Mouse (Mus musculus): ENCODE data around the gene Slc19a1.

Gene Slc19a1

GRCm38 (mm10) chr10:77031768-77032375 lies at the start of gene Slc19a1:
Gene Slc19a1, plus strand, starts transcription at chr10:77032241.
- DNase-seq (ENCODE audit: low read depth), result no peak

- no peak for DNase-seq (ENCODE audit: low read depth)
Measured at GRCm38 (mm10) chr10:76988586-76988985, 43.5 kb upstream of the Slc19a1 start.

GRCm38 (mm10) chr10:76992456-76992855 lies 39.6 kb upstream of the Slc19a1 start:
- DNase-seq (ENCODE audit: low read depth), result no peak

DNA sequence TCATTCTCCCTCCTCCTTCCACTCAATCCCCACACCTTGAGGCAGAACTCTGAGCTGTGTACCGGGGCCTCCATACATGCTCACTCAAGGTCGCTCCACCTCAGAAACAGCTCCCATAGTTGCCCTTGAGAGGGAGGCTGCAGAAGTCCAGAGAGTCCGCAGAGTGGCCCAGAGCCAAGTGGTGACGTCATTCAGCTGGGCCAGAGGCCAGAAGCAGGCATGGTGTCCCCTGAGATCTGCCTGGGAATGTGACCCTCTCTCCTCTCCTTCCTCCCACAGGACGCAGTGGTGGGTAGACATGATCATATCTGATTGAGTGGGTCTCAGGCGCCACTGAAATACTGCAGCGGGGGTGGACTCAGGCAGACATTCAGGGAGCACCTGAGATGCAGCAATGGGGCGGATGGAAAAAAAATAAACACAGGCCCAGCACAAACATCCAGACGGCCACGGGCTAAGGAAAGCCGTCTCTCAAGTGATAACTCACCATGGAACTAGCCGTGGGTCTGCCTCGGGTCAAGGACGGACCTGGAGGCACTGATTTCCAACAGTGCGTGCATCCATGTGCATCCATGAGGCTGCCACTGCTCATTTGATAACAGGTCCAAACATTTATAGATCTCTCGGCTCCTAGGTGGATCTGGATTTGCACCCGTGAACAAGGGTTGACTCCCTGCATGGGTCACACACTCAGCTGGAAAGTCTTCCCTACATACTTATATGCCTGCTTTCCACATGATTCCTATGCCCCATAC lies 34.1 kb upstream of the Slc19a1 start:
- DNase-seq (ENCODE audit: low read depth), result no peak

GRCm38 (mm10) chr10:77004936-77005335 lies 27.1 kb upstream of the Slc19a1 start:
- no peak for DNase-seq (ENCODE audit: low read depth)

DNA sequence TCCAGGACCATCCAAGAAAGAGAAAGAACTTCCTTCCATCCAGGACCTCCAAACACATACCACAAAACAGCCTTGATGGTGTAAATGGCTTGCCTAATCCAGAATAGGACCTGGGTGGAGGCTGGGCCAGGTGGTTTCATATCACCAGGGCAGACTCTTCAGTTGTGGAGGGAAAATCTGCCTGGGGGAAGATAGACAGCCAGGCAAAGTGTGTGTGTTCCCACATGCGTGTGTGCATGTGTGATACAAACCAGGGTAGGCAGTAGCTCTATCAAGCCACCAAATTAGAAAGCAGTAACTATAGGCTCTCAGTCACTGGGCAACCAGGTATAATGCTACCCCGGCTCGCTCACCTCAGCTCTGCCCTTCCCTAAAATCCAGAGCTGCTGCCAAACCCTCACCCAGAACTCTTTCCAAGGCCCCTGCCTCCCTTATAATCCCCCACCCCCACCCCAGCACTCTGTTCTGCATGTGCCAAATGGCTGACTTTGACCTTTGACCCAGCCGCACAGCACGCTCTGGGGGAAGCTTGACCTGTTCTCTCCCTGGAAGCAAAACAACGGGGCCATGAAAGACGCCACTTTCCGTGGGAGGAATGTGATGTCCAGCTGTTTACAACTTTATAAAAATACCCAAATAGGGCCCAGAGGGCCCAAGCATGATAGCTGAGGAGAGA lies 24.5 kb upstream of the Slc19a1 start:
- no peak for DNase-seq (ENCODE audit: low read depth)

DNA sequence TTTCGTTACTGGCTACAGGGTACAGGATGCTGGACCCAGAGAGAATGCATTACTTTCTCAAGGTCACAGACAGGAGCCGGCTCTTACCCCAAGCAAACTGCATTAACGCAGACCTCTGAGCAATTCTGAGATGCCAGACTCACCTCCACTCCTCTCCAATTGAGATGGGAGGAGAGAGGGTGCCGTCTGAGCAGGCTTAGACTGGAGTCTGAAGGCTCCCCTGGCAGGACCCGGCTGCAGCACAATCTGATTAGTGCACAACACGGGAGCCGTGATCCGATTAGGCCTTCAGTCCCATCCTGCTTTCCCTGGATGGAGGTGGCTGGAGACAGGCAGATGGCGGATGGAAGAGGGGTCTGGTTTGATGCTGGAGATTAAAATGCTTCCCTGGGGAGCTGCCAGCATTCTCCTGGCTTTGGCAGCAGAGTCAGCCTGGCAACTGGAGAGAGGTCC lies 23.9 kb upstream of the Slc19a1 start:
- DNase-seq (ENCODE audit: low read depth), result no peak

DNA sequence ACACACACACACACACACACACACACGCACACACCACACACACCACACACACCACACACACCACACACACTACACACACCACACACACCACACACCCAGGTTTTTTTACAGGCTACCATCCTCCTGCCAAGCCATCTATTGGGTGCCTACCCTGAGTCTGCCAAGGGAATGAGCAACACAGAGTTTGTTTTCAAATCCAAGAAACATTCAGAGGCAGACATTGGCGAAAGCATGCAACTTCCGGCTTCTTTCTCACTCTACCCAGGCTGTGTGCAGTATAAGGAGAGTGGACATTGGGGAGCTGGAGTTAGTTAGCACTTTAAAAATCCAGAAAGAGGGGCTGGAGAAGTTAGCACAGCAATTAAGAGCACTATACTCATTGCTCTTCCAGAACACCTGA lies 23.3 kb upstream of the Slc19a1 start:
- no peak for DNase-seq (ENCODE audit: low read depth)

- DNase-seq (ENCODE audit: low read depth), result no peak
Measured at GRCm38 (mm10) chr10:77011681-77012080, 20.4 kb upstream of the Slc19a1 start.

DNA sequence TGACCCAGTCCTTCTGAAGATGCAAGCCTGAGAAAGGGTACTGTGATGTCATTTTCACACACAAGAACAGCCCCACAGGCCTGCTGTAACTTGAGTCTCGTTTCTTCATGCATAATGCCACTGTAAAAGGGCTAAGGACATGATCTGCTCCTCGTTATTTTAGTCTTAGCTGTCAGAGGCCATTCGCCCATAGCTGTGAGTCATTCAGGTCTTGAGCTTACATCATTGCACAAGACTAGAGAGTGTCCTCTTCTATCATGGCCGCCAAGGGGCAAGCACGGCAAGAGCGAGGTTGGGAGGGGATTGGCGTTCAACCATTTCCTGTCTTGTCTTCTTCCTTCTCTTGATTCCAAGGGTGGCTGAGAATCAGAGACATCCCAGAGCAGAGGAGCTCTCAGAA lies 16.0 kb upstream of the Slc19a1 start:
- DNase-seq (ENCODE audit: low read depth), result no peak

GRCm38 (mm10) chr10:77016499-77016898 lies 15.5 kb upstream of the Slc19a1 start:
- DNase-seq (ENCODE audit: low read depth), result no peak

- no peak for DNase-seq (ENCODE audit: low read depth)
Measured at GRCm38 (mm10) chr10:77017061-77017460, 15.0 kb upstream of the Slc19a1 start.

DNA sequence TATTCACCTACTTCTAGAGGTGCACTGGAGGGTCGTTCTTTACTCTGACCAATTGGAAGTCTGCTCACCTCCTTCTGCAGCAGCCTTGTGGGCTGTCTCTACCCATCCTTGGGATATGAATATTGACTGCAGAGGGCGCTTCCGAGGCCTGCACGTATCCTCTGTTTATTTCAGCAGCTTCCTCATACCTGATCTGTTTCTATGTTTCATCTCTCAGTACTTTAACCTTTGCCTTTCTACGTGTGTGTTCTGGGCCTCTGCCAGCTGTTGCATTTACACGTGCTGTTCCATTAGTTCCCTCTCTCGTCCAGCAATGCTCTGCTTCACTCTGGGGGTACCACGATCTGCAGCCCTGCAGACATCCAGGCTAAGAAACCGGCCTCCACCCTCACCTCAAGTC lies 14.4 kb upstream of the Slc19a1 start:
- no peak for DNase-seq (ENCODE audit: low read depth)

DNA sequence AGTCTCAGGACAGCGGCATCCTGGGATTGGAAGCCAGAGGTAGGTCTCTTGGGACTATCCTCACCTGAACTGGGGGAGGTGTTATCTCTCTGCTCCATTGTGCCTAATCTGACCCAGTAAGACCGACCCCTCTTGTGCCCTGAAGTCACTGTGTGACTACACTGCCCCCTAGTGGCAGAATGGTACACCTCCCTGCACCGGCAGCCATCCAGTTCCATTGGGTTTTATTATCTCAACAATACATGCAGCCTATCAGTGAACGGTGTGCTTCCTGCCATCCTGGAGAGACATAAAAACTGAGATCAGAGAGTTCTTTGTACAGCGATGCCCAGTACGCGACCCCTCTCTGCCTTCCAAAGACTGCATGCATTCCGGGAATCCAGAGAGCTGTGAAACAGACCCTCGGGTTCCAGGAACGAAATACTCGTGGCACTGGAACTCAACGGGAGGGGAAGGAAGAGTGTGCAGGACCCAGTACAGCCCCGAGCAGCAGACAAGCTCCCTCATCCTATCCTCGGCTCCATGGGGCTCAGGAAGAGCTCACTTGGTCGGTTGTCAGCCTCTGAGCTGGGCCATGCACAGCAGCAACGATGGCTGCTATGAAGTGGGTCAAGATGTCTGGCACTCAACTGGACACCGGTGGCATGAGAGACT lies 10.5 kb upstream of the Slc19a1 start:
- DNase-seq (ENCODE audit: low read depth), result peak; percentile 70

GRCm38 (mm10) chr10:77022301-77023130 lies 9.5 kb upstream of the Slc19a1 start:
- no peak for DNase-seq (ENCODE audit: low read depth)

DNA sequence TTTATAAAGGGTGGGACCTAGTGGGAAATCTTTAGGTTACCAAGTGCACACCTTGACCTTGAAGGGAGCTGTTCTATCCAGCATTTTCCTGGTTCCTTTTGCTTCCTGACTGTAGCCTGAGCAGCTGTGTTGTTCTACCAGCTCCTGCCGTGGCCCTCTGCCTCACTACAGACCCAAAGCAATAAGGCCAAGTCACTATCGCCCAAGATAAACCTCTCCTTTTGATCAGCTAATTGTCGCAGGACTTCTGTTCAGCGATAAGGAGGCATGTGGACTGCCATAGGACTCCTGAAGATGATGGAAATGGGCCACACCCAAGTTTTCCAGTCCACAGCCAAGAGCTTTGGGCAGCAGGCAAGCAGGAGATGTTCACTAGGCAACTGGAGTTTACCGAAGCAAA lies 7.8 kb upstream of the Slc19a1 start:
- DNase-seq (ENCODE audit: low read depth), result no peak

- DNase-seq (ENCODE audit: low read depth), result no peak
Measured at GRCm38 (mm10) chr10:77026944-77027343, 5.1 kb upstream of the Slc19a1 start.

DNA sequence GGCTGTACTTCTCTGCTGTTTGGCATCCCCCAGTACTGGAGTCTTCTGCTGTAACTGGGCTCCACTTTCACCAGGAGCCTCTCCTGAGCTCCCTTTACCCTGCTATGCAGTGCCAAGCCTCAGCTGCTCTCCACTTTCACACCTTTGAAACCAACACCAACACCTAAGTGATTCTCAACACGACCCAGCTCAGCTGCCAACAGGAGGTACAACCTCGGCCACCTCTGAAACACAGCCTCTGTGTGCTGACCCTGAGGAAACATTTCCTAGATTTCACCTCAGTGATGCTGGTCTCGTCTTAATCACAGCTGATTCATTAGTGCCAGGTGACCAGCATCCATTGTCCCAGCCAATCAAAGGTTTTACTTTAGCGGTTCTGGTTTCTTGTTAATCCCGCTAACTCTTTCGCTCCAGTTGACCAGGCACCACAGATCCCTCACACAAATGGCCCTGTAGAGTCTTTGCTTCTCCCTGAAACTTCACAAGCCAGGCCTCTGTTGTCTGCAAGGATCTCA lies 3.2 kb upstream of the Slc19a1 start:
- no peak for DNase-seq (ENCODE audit: low read depth)

- DNase-seq (ENCODE audit: low read depth), result no peak
Measured at GRCm38 (mm10) chr10:77029761-77030160, 2.3 kb upstream of the Slc19a1 start.

GRCm38 (mm10) chr10:77030666-77031065 lies 1.4 kb upstream of the Slc19a1 start:
- no peak for DNase-seq (ENCODE audit: low read depth)

GRCm38 (mm10) chr10:77032591-77033322 lies 716 bp downstream of the Slc19a1 start:
- DNase-seq (ENCODE audit: low read depth), result peak; percentile 95
